Comparison of ENCODE assay signal across 27 mouse cellular contexts in genomic region chr12:55564187-55564963, GRCm38 (mm10). TPM values are rescaled to one million over a fixed set of nuclear protein-coding genes. Genes with fewer than 3 reads are reported as not detected.
DNase-seq lines count a peak whose midpoint lies in the region; TF ChIP-seq lines count a peak whose summit lies in the region.
"Had no signal": no experiment of that assay in that cellular context is flagged by ENCODE, and none has a peak within 500 bp of the region (broad histone marks: within the 10 kb centered on the region; RNA-seq: fewer than 3 reads in every experiment).

No protein-coding gene starts in this region.

- no peaks in the 10 kb centered on the region for H3K36me3 ChIP-seq in ES-Bruce4 (ENCODE audit: control insufficient read depth, insufficient read depth, low read length, poor library complexity, severe bottlenecking)
- H3K36me3 ChIP-seq: heart, embryonic 12.5 days; hindbrain, embryonic 13.5 days; kidney, embryonic 15.5 days; lung, embryonic 15.5 days; neural tube, embryonic 13.5 days had no signal

- intact Hi-C loops in left cerebral cortex, postnatal 25 days (cut with DNase I): no loop called here

- no peaks in the 10 kb centered on the region for H3K4me1 ChIP-seq in ES-Bruce4 (ENCODE audit: control insufficient read depth, insufficient read depth, low read length)
- H3K4me1 ChIP-seq in bone marrow macrophage, adult 2 months (ENCODE audit: control insufficient read depth, insufficient read depth, low read length): peaks cover 8% of the 10 kb centered on the region
- H3K4me1 ChIP-seq: heart, embryonic 12.5 days; lung, embryonic 15.5 days had no signal

- H3K4me3 ChIP-seq in layer of hippocampus, adult 2 months: no peak overlapping the region
- no peak overlapping the region for H3K4me3 ChIP-seq in ES-Bruce4 (ENCODE audit: low read depth, low read length)
- no peak overlapping the region for H3K4me3 ChIP-seq in bone marrow macrophage, adult 2 months (ENCODE audit: insufficient read depth, low read length)
- H3K4me3 ChIP-seq: heart, embryonic 12.5 days; hindbrain, embryonic 13.5 days; kidney, embryonic 15.5 days; lung, embryonic 15.5 days; neural tube, embryonic 13.5 days had no signal

- no peak for TF ChIP-seq EP300 in ES-Bruce4 (IDR thresholded peaks at IDR 0.05; ENCODE audit: insufficient read depth, low read depth, low read length)

- H3K9me3 ChIP-seq in ES-Bruce4 (replicated peaks; ENCODE audit: control insufficient read depth, insufficient read depth, low read length, poor library complexity, severe bottlenecking): no peaks in the 10 kb centered on the region
- H3K9me3 ChIP-seq: heart, embryonic 12.5 days; hindbrain, embryonic 13.5 days; kidney, embryonic 15.5 days; lung, embryonic 15.5 days; neural tube, embryonic 13.5 days had no signal

- no peak overlapping the region for H3K9ac ChIP-seq in ES-Bruce4 (ENCODE audit: low read depth, poor library complexity, severe bottlenecking)
- H3K9ac ChIP-seq: forebrain, postnatal 0 days; heart, embryonic 12.5 days; hindbrain, embryonic 13.5 days; kidney, embryonic 15.5 days; lung, embryonic 15.5 days; neural tube, embryonic 13.5 days had no signal

- peak; percentile 47 for TF ChIP-seq CTCF in layer of hippocampus, adult 2 months (conservative IDR thresholded peaks at IDR 0.05)
- TF ChIP-seq CTCF in ES-Bruce4 (IDR thresholded peaks at IDR 0.05; ENCODE audit: low read depth, low read length): peak; percentile 37
- TF ChIP-seq CTCF in bone marrow macrophage, adult 2 months (IDR thresholded peaks at IDR 0.05; ENCODE audit: low read depth, low read length): 0 out of 2 replicates have a peak, but pooled peaks have one; percentile 13

- H3K27ac ChIP-seq in layer of hippocampus, adult 2 months: no peak overlapping the region
- H3K27ac ChIP-seq in ES-Bruce4 (ENCODE audit: insufficient read depth, low read length): no peak overlapping the region
- no peak overlapping the region for H3K27ac ChIP-seq in bone marrow macrophage, adult 2 months (ENCODE audit: insufficient read depth, low read depth, low read length)
- H3K27ac ChIP-seq: hindbrain, embryonic 13.5 days; kidney, embryonic 15.5 days; lung, embryonic 15.5 days; neural tube, embryonic 13.5 days had no signal

- no peak for TF ChIP-seq POLR2A in ES-Bruce4 (IDR thresholded peaks at IDR 0.05; ENCODE audit: insufficient read depth, low read length)
- TF ChIP-seq POLR2A in bone marrow macrophage, adult 2 months (IDR thresholded peaks at IDR 0.05; ENCODE audit: borderline replicate concordance, low read depth, low read length): no peak

- H3K27me3 ChIP-seq in ES-Bruce4 (ENCODE audit: control insufficient read depth, insufficient read depth, low read length, poor library complexity, severe bottlenecking): no peaks in the 10 kb centered on the region
- H3K27me3 ChIP-seq: heart, embryonic 12.5 days; kidney, embryonic 15.5 days; lung, embryonic 15.5 days; neural tube, embryonic 13.5 days had no signal

- no peak for DNase-seq in layer of hippocampus, adult 2 months (ENCODE audit: low spot score in 2 of 2)
- DNase-seq in layer of hippocampus, postnatal 36 days: no peak
- DNase-seq in 416B (ENCODE audit: low read depth): peak; percentile 7
- no peak for DNase-seq in ovary, postnatal 10 days (ENCODE audit: low spot score)
- no peak for DNase-seq in left cerebral cortex, postnatal 25 days (ENCODE audit: low spot score in 2 of 2)
- no peak for DNase-seq in lung, postnatal 36 days
- DNase-seq: adrenal gland, postnatal 10 days; cerebellum, adult 9-11 months; forebrain, postnatal 0 days; heart, postnatal 14 days; spleen, adult 18-20 months had no signal

RNA-seq across cellular contexts. Expression of gene Aldoart2, which starts 0.7 kb away (rescaled TPM):
- total RNA-seq in layer of hippocampus, adult 2 months (2021): not detected
- total RNA-seq in layer of hippocampus, postnatal 36 days (2021): under 1 TPM in 1 of 2 experiments, not detected in 1; 0.35 TPM
- 0.40 TPM in 1 of 2 replicates, not detected in the other for polyA plus RNA-seq in ES-Bruce4 (2011; ENCODE audit: insufficient read depth, insufficient read length, low read depth, missing spikeins)
- 0.74 TPM in 1 of 2 replicates, not detected in the other for polyA plus RNA-seq in bone marrow macrophage, adult 2 months (2012; ENCODE audit: insufficient read depth, insufficient read length, missing spikeins)
- total RNA-seq in left cerebral cortex, postnatal 25 days (2021): not detected
- total RNA-seq: adrenal gland, postnatal 10 days; forebrain, postnatal 0 days; gastrocnemius, postnatal 4 days; heart, postnatal 14 days; layer of hippocampus, postnatal 14 days; left cerebral cortex, postnatal 36 days; liver, adult 2 months had no signal
- polyA plus RNA-seq: embryonic facial prominence, embryonic 14.5 days; heart, embryonic 12.5 days; hindbrain, embryonic 13.5 days; intestine, embryonic 16.5 days; kidney, embryonic 15.5 days; liver, adult 2 months; lung, embryonic 15.5 days; midbrain, embryonic 11.5 days had no signal

RNA-seq across cellular contexts. Expression of gene Insm2, which starts 34.9 kb away (rescaled TPM):
- under 1 TPM; 0.12 to 0.13 TPM for total RNA-seq in layer of hippocampus, adult 2 months (2021)
- total RNA-seq in layer of hippocampus, postnatal 36 days (2021): under 1 TPM in 1 of 2 experiments, not detected in 1; 0.13 TPM
- polyA plus RNA-seq in ES-Bruce4 (2011; ENCODE audit: insufficient read depth, insufficient read length, low read depth, missing spikeins): not detected in 2 replicates
- not detected in 2 replicates for polyA plus RNA-seq in bone marrow macrophage, adult 2 months (2012; ENCODE audit: insufficient read depth, insufficient read length, missing spikeins)
- under 1 TPM; 0.30 to 0.37 TPM for total RNA-seq in left cerebral cortex, postnatal 25 days (2021)
- total RNA-seq: gastrocnemius, adult 18-20 months; gastrocnemius, postnatal 4 days; heart, postnatal 14 days; liver, adult 2 months had no signal
- polyA plus RNA-seq: large intestine, adult 2 months; liver, adult 2 months had no signal
